Mouse (Mus musculus) embryonic stem cell, embryonic (primary cell): Measurements from ENCODE around the gene Tmed6.
"Not testable (repeated sequence)": the region's sequence is repeated elsewhere in the genome, so short reads cannot be mapped to it uniquely, and the experiment has no call there.

Source experiments
- CTCF ChIA-PET, 4 experiments: fragments of 300-600 bp in 2 of 4; fragments of 350-600 bp in 2 of 4; sonication (Branson Sonifier 250); formaldehyde crosslinking; loops; one replicate each; lab custom pipeline; 2022; ENCODE audit warnings: inconsistent platforms in 2 of 4; lab: Charles Lee
- POLR2A ChIA-PET, 4 experiments: fragments of 300-600 bp in 2 of 4; fragments of 350-600 bp in 2 of 4; sonication (Branson Sonifier 250); formaldehyde crosslinking; loops; one replicate each; lab custom pipeline; 2022; ENCODE audit warnings: antibody characterized with exemption in 4 of 4, inconsistent platforms in 1 of 4; lab: Charles Lee

The Tmed6 gene

GRCm38 (mm10) chr8:107046976-107047375 lies 18.5 kb downstream of the Tmed6 start:
- CTCF ChIA-PET: no interaction called here
- POLR2A ChIA-PET: interaction anchor here (0.6 to 7.9 kb wide), 10 partner anchors 8 to 245 kb away, joined by 3 to 76 read pairs (median 10); partner anchors contain the start of genes Vps4a (in 2 of the 4), Cog8 (in 1 of the 4), Nip7 (in 1 of the 4) and Tmed6 (in 1 of the 4)

- ChIA-PET POLR2A (interaction anchor here in 3 of 4 experiments (0.6 to 7.9 kb wide), 13 partner anchors 8 to 21 kb away, joined by 3 to 76 read pairs (median 3); partner anchors contain the start of genes Cog8 (in 2 of the 3), Nip7 (in 2 of the 3) and Vps4a (in 2 of the 3)), CTCF (interaction anchor here in 2 of 4 experiments (0.6 to 1.2 kb wide), 4 partner anchors 31 to 643 kb away, joined by 3 to 4 read pairs (median 4); no protein-coding TSS in a partner anchor)
Measured at GRCm38 (mm10) chr8:107045478-107045877, 20.0 kb downstream of the Tmed6 start.

- CTCF ChIA-PET: interaction anchor here (0.6 to 1.6 kb wide), 5 partner anchors 9 to 129 kb away, joined by 3 to 8 read pairs (median 6); partner anchors contain the start of gene Vps4a (in 1 of the 4)
- POLR2A ChIA-PET: interaction anchor here (0.6 to 5.9 kb wide), 17 partner anchors 9 to 523 kb away, joined by 3 to 62 read pairs (median 4); partner anchors contain the start of genes Cog8 (in 1 of the 4), Nip7 (in 1 of the 4), Sntb2 (in 1 of the 4) and Tmed6 (in 1 of the 4)
Measured at GRCm38 (mm10) chr8:107040632-107041031, 24.8 kb downstream of the Tmed6 start.

GRCm38 (mm10) chr8:107036626-107037025 lies 28.8 kb downstream of the Tmed6 start:
- ChIA-PET CTCF (no interaction called here), POLR2A (interaction anchor here in 2 of 4 experiments (1.5 to 7.8 kb wide), 3 partner anchors 12 to 362 kb away, joined by 3 to 76 read pairs (median 4); partner anchors contain the start of gene Pdf (in 1 of the 2))

GRCm38 (mm10) chr8:107035641-107036040 lies 29.8 kb downstream of the Tmed6 start:
- POLR2A ChIA-PET: interaction anchor here in 3 of 4 experiments (0.5 to 7.8 kb wide), 11 partner anchors 8 to 361 kb away, joined by 3 to 76 read pairs (median 3); partner anchors contain the start of genes Pdf (in 2 of the 3) and Cog8 (in 1 of the 3)
- CTCF ChIA-PET: no interaction called here

GRCm38 (mm10) chr8:107033609-107034008 lies 31.8 kb downstream of the Tmed6 start:
- POLR2A ChIA-PET: interaction anchor here in 1 of 4 experiments (7.8 kb wide), 1 partner anchor 15 kb away, joined by 76 read pairs; the partner anchor contains the start of gene Pdf

GRCm38 (mm10) chr8:107031577-107032090 lies 33.8 kb downstream of the Tmed6 start:
- ChIA-PET CTCF (interaction anchor here in 3 of 4 experiments (0.6 to 1.9 kb wide), 12 partner anchors 9 to 1020 kb away, joined by 3 to 6 read pairs (median 3); partner anchors contain the start of genes Ddx28 (in 1 of the 3) and Pdf (in 1 of the 3)), POLR2A (interaction anchor here (0.6 to 7.8 kb wide), 21 partner anchors 9 to 694 kb away, joined by 3 to 76 read pairs (median 3); partner anchors contain the start of genes Pdf (in 3 of the 4), Cog8 (in 2 of the 4), Nip7 (in 2 of the 4) and Smpd3 (in 1 of the 4))

More at GRCm38 (mm10) chr8:107033609-107034008, 31.8 kb downstream of the Tmed6 start:
- CTCF ChIA-PET: not testable (repeated sequence)

- CTCF ChIA-PET: interaction anchor here (0.5 to 1.9 kb wide), 15 partner anchors 10 to 1019 kb away, joined by 3 to 6 read pairs (median 3); partner anchors contain the start of genes Cog8 (in 1 of the 4), Ddx28 (in 1 of the 4), Nip7 (in 1 of the 4) and Pdf (in 1 of the 4)
- POLR2A ChIA-PET: interaction anchor here (0.6 to 7.8 kb wide), 26 partner anchors 8 to 693 kb away, joined by 3 to 76 read pairs (median 3); partner anchors contain the start of genes Pdf (in 3 of the 4), Cog8 (in 1 of the 4), Nip7 (in 1 of the 4) and Smpd3 (in 1 of the 4)
Measured at GRCm38 (mm10) chr8:107030650-107031576, 34.5 kb downstream of the Tmed6 start, which contains the start of gene Vps4a. Vps4a (plus strand) TSS chr8:107031222.

GRCm38 (mm10) chr8:107030058-107030457 lies 35.4 kb downstream of the Tmed6 start:
- CTCF ChIA-PET: interaction anchor here (0.5 to 1.9 kb wide), 6 partner anchors 11 to 597 kb away, joined by 3 to 6 read pairs (median 4); no protein-coding TSS in a partner anchor
- POLR2A ChIA-PET: interaction anchor here in 3 of 4 experiments (0.9 to 7.8 kb wide), 8 partner anchors 7 to 26 kb away, joined by 3 to 76 read pairs (median 3); partner anchors contain the start of genes Cog8 (in 1 of the 3), Nip7 (in 1 of the 3) and Pdf (in 1 of the 3)

GRCm38 (mm10) chr8:107029310-107029709 lies 36.1 kb downstream of the Tmed6 start:
- CTCF ChIA-PET: interaction anchor here in 2 of 4 experiments (0.6 to 1.4 kb wide), 2 partner anchors 17 to 158 kb away, joined by 3 read pairs; no protein-coding TSS in a partner anchor
- POLR2A ChIA-PET: interaction anchor here in 2 of 4 experiments (0.9 to 7.8 kb wide), 4 partner anchors 13 to 27 kb away, joined by 3 to 76 read pairs (median 4); partner anchors contain the start of genes Cog8 (in 1 of the 2), Nip7 (in 1 of the 2) and Pdf (in 1 of the 2)

- ChIA-PET CTCF (interaction anchor here in 1 of 4 experiments (0.9 kb wide), 1 partner anchor 26 kb away, joined by 3 read pairs; no protein-coding TSS in a partner anchor), POLR2A (interaction anchor here in 2 of 4 experiments (0.8 to 1.5 kb wide), 4 partner anchors 10 to 43 kb away, joined by 3 to 5 read pairs (median 3); no protein-coding TSS in a partner anchor)
Measured at GRCm38 (mm10) chr8:107023479-107023878, 42.0 kb downstream of the Tmed6 start.

GRCm38 (mm10) chr8:107014915-107015314 lies 50.5 kb downstream of the Tmed6 start:
- ChIA-PET POLR2A (interaction anchor here (0.6 to 1.9 kb wide), 8 partner anchors 16 to 920 kb away, joined by 3 to 8 read pairs (median 4); partner anchors contain the start of gene Pdf (in 1 of the 4)), CTCF (interaction anchor here in 1 of 4 experiments (2.6 kb wide), 1 partner anchor 13 kb away, joined by 13 read pairs; no protein-coding TSS in a partner anchor)

- POLR2A ChIA-PET: interaction anchor here in 3 of 4 experiments (0.6 to 1.9 kb wide), 10 partner anchors 9 to 324 kb away, joined by 3 to 8 read pairs (median 4); partner anchors contain the start of genes Pdf (in 1 of the 3) and Vps4a (in 1 of the 3)
- CTCF ChIA-PET: interaction anchor here in 3 of 4 experiments (0.5 to 2.6 kb wide), 11 partner anchors 8 to 457 kb away, joined by 3 to 15 read pairs (median 3); no protein-coding TSS in a partner anchor
Measured at GRCm38 (mm10) chr8:107012666-107013065, 52.8 kb downstream of the Tmed6 start.
